21 mouse cellular contexts compared by ENCODE assay signal in the genomic region with DNA sequence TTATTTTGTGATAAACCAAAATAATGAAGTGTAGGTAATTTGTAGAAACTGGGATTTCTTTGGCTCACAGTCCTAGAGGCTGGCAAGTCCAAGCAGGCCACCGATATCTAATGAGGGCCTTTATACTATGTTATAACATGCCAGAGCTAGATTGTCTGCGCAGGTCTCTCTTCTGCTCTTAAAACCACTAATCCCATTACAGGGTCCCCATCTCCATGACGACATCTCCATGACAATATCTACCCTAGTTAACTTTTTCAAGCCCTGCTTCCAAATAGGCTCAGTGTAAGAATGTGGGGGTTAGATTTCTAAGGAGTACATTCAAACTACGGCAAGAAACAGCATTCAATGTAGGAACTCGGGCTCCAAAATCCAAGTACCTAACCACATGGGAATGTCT.
DNase-seq lines count a peak whose midpoint lies in the region; ATAC-seq and TF ChIP-seq lines count a peak whose summit lies in the region.
"Had no signal": no experiment of that assay in that cellular context is flagged by ENCODE, and none has a peak within 500 bp of the region (broad histone marks: within the 10 kb centered on the region; RNA-seq: fewer than 3 reads in every experiment).

No protein-coding gene starts in this region.

- peak; percentile 84; the same call in 1 of the 2 replicates for ATAC-seq in embryonic facial prominence, embryonic 14.5 days (ENCODE audit: low read depth)
- peak; percentile 79 for ATAC-seq in forebrain, embryonic 16.5 days
- peak; percentile 38; the same call in 1 of the 2 replicates for ATAC-seq in midbrain, embryonic 15.5 days (replicated peaks)
- ATAC-seq: liver, embryonic 12.5 days; Patski had no signal

- WGBS in embryonic facial prominence, embryonic 14.5 days: 62% methylated on average over 5 of the region's 5 CpGs
- 8% methylated on average over 5 of the region's 5 CpGs for WGBS in forebrain, embryonic 16.5 days
- 15% methylated on average over 5 of the region's 5 CpGs for WGBS in midbrain, embryonic 15.5 days

- no peak overlapping the region for H3K27ac ChIP-seq in embryonic facial prominence, embryonic 14.5 days (replicated peaks; ENCODE audit: low read depth, low read length)
- H3K27ac ChIP-seq in forebrain, embryonic 16.5 days (ENCODE audit: low read length): no peak overlapping the region
- H3K27ac ChIP-seq in midbrain, embryonic 15.5 days: no peak overlapping the region
- H3K27ac ChIP-seq: kidney, postnatal 0 days; limb, embryonic 12.5 days; liver, embryonic 12.5 days; neural tube, embryonic 15.5 days had no signal

- H3K9ac ChIP-seq in embryonic facial prominence, embryonic 14.5 days (ENCODE audit: low read depth, low read length): no peak overlapping the region
- H3K9ac ChIP-seq in forebrain, embryonic 16.5 days (replicated peaks; ENCODE audit: low read depth, low read length): no peak overlapping the region
- no peak overlapping the region for H3K9ac ChIP-seq in midbrain, embryonic 15.5 days
- H3K9ac ChIP-seq: limb, embryonic 12.5 days; liver, embryonic 12.5 days; neural tube, embryonic 15.5 days had no signal

- peak; percentile 93 for DNase-seq in brain, embryonic 14.5 days (ENCODE audit: low read depth)
- peak; percentile 57 for DNase-seq in embryonic facial prominence, embryonic 14.5 days (ENCODE audit: low spot score)
- no peak for DNase-seq in left cerebral cortex, adult 11 months (ENCODE audit: low spot score)
- DNase-seq in kidney, postnatal 14 days: no peak
- DNase-seq in cerebellum, postnatal 4 days (ENCODE audit: low spot score in 2 of 2): no peak
- DNase-seq: adrenal gland, postnatal 14 days; cerebellum, adult 11-12 months; cerebellum, postnatal 14 days; heart, postnatal 10 days; kidney, adult 11 months; lung, adult 2 months; right cerebral cortex, postnatal 14 days; spleen, adult 18-20 months had no signal

- peaks cover 11% of the 10 kb centered on the region; the same call in 1 of the 2 replicates for H3K4me1 ChIP-seq in embryonic facial prominence, embryonic 14.5 days (ENCODE audit: control insufficient read depth, insufficient read depth, low read length)
- peaks cover 37% of the 10 kb centered on the region for H3K4me1 ChIP-seq in forebrain, embryonic 16.5 days (replicated peaks; ENCODE audit: control insufficient read depth, insufficient read depth, low read length)
- peaks cover 45% of the 10 kb centered on the region for H3K4me1 ChIP-seq in midbrain, embryonic 15.5 days
- H3K4me1 ChIP-seq: liver, embryonic 12.5 days had no signal

- no peak for TF ChIP-seq CTCF in brain, embryonic 14.5 days (IDR thresholded peaks at IDR 0.05; ENCODE audit: borderline replicate concordance, extremely low read depth, insufficient read depth, insufficient read length)

- H3K4me3 ChIP-seq in embryonic facial prominence, embryonic 14.5 days (ENCODE audit: low read depth, low read length): no peak overlapping the region
- H3K4me3 ChIP-seq in forebrain, embryonic 16.5 days (replicated peaks; ENCODE audit: low read length): no peak overlapping the region
- H3K4me3 ChIP-seq in midbrain, embryonic 15.5 days: no peak overlapping the region
- H3K4me3 ChIP-seq: limb, embryonic 12.5 days; liver, embryonic 12.5 days; neural tube, embryonic 15.5 days had no signal

- H3K36me3 ChIP-seq in embryonic facial prominence, embryonic 14.5 days (ENCODE audit: control insufficient read depth, insufficient read depth, low read length): no peaks in the 10 kb centered on the region
- no peaks in the 10 kb centered on the region for H3K36me3 ChIP-seq in forebrain, embryonic 16.5 days (ENCODE audit: control insufficient read depth, insufficient read depth)
- no peaks in the 10 kb centered on the region for H3K36me3 ChIP-seq in midbrain, embryonic 15.5 days (replicated peaks)
- H3K36me3 ChIP-seq: limb, embryonic 12.5 days; liver, embryonic 12.5 days; neural tube, embryonic 15.5 days had no signal

- no peak for TF ChIP-seq POLR2A in brain, embryonic 14.5 days (IDR thresholded peaks at IDR 0.05; ENCODE audit: borderline replicate concordance, extremely low read depth, insufficient read depth, insufficient read length, poor library complexity, severe bottlenecking)

- no peaks in the 10 kb centered on the region for H3K9me3 ChIP-seq in embryonic facial prominence, embryonic 14.5 days (ENCODE audit: control insufficient read depth, low read length)
- no peaks in the 10 kb centered on the region for H3K9me3 ChIP-seq in forebrain, embryonic 16.5 days (ENCODE audit: control insufficient read depth, low read length)
- no peaks in the 10 kb centered on the region for H3K9me3 ChIP-seq in midbrain, embryonic 15.5 days
- H3K9me3 ChIP-seq: limb, embryonic 12.5 days; liver, embryonic 12.5 days; neural tube, embryonic 15.5 days had no signal

- no peaks in the 10 kb centered on the region for H3K27me3 ChIP-seq in embryonic facial prominence, embryonic 14.5 days (replicated peaks; ENCODE audit: control insufficient read depth, insufficient read depth, low read length)
- no peaks in the 10 kb centered on the region for H3K27me3 ChIP-seq in forebrain, embryonic 16.5 days (replicated peaks; ENCODE audit: control insufficient read depth, insufficient read depth, low read length)
- no peaks in the 10 kb centered on the region for H3K27me3 ChIP-seq in midbrain, embryonic 15.5 days (replicated peaks)
- H3K27me3 ChIP-seq: limb, embryonic 12.5 days; liver, embryonic 12.5 days; neural tube, embryonic 15.5 days; Patski had no signal

- H3K4me2 ChIP-seq in embryonic facial prominence, embryonic 14.5 days (ENCODE audit: low read depth, low read length): no peak overlapping the region
- H3K4me2 ChIP-seq in forebrain, embryonic 16.5 days (ENCODE audit: low read length): no peak overlapping the region
- no peak overlapping the region for H3K4me2 ChIP-seq in midbrain, embryonic 15.5 days
- H3K4me2 ChIP-seq: heart, embryonic 11.5 days; limb, embryonic 12.5 days; liver, embryonic 12.5 days; neural tube, embryonic 15.5 days had no signal

Comparison
In these comparisons a context has a peak if more than half of its experiments do, and no peak if none do; other contexts are left out.
1. DNase-seq: peak in brain, embryonic 14.5 days (single experiment) and embryonic facial prominence, embryonic 14.5 days (single experiment); none in left cerebral cortex, adult 11 months (single experiment), kidney, postnatal 14 days (single experiment) and cerebellum, postnatal 4 days (0 of 2).
2. Peak in every context shown above with its lines, with median percentiles within 50 percentile points of each other: ATAC-seq.